Mouse (Mus musculus) embryonic facial prominence, embryonic 13.5 days (tissue): ENCODE data around the gene Pkd1. TPM values are rescaled to one million over a fixed set of nuclear protein-coding genes. Genes with fewer than 3 reads are reported as not detected.

Experiments used
- ATAC-seq: fragments of 200-750 bp; cut with Nextera tagmentation; 2 replicates; pipeline ENCODE4 v1.8.0; 2017; ENCODE audit warnings: low read depth; ENCODE audit not compliant: insufficient number of reproducible peaks, insufficient read depth, low FRiP score, low TSS enrichment
- H3K27ac ChIP-seq: fragments of 300-500 bp; sonication (generic); 2 replicates; pipeline ENCODE4 v1.5.1; 2015; ENCODE audit warnings: moderate library complexity, mild to moderate bottlenecking, inconsistent platforms
- H3K27me3 ChIP-seq: fragments of 300-500 bp; sonication (generic); 2 replicates; pipeline ENCODE4 v1.6.1; 2015; ENCODE audit warnings: mild to moderate bottlenecking, inconsistent platforms
- H3K36me3 ChIP-seq: fragments of 300-500 bp; sonication (generic); 2 replicates; pipeline ENCODE4 v1.6.1; 2015; ENCODE audit warnings: mild to moderate bottlenecking, inconsistent platforms
- H3K4me1 ChIP-seq: fragments of 300-500 bp; sonication (generic); 2 replicates; pipeline ENCODE4 v1.6.1; 2015; ENCODE audit warnings: inconsistent platforms
- H3K4me2 ChIP-seq: fragments of 300-500 bp; sonication (generic); 2 replicates; pipeline ENCODE4 v1.6.1; 2015; ENCODE audit warnings: moderate library complexity, mild to moderate bottlenecking, inconsistent platforms
- H3K4me3 ChIP-seq: fragments of 300-500 bp; sonication (generic); 2 replicates; pipeline ENCODE4 v1.5.1; 2015; ENCODE audit warnings: mild to moderate bottlenecking, inconsistent platforms
- H3K9ac ChIP-seq: fragments of 300-500 bp; sonication (generic); 2 replicates; pipeline ENCODE4 v1.6.1; 2015; ENCODE audit warnings: mild to moderate bottlenecking, inconsistent platforms
- H3K9me3 ChIP-seq: fragments of 300-500 bp; sonication (generic); 2 replicates; pipeline ENCODE4 v1.6.1; 2016; ENCODE audit warnings: inconsistent platforms
- WGBS: fragments of 180-500 bp; shearing (Covaris S2); methylation state at CpG from one replicate; pipeline ENCODE4 v1.1.7; 2015; ENCODE audit warnings: mixed read lengths; 5-methylcytosine and 5-hydroxymethylcytosine counted together
- polyA plus RNA-seq: library from polyadenylated mRNA; unstranded; fragments of >200 nt; fragmentation: Nextera tagmentation; extraction: Ambion mirVana; gene quantifications from 2 replicates; pipeline ENCODE4 v1.2.1, GENCODE M21; 2015

Gene Pkd1
- polyA plus RNA-seq, 1 experiment from 2014 or later: 30.6 TPM

DNA sequence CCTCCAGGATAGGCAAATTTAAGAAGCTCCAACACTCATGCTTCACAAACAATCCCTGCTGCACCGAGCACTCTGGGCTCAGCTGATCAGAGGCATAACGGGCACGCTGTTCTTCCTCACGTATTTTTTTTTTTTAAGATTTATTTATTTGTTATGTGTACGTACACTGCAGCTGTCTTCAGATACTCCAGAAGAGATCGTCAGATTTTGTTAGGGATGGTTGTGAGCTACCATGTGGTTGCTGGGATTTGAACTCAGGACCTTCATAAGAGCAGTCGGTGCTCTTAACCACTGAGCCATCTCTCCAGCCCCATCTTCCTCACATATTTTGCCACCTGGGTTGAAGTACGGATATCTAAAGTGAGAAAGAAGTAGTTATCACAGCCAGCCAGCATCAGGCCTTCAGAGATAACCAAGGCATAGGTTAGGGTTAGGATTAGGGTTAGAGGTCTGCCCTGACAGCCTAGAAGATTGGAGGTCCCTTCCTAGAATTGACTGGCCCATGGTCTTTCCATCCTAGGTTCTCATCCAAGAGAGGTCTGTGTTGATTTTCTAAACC, 15.4 kb upstream of the Pkd1 start, which contains the start of gene Rab26:
TSS of gene Rab26 (minus strand) at position 51 of the 559 bp plus-strand sequence.
- no peaks in the 10 kb centered on the region for H3K27me3 ChIP-seq
- H3K9ac ChIP-seq: peak within 1 kb of the TSS; percentile 66
- peak within 1 kb of the TSS; percentile 41 for H3K4me3 ChIP-seq
- peaks cover 17% of the 10 kb centered on the region for H3K36me3 ChIP-seq
- no peak for ATAC-seq
- 87% methylated on average over 8 of the region's 8 CpGs for WGBS
- peaks cover 46% of the 10 kb centered on the region for H3K4me1 ChIP-seq
- no peaks in the 10 kb centered on the region for H3K9me3 ChIP-seq
- H3K27ac ChIP-seq: no peak within 1 kb of the TSS; the same call in 1 of the 2 replicates
- peak within 1 kb of the TSS; percentile 82 for H3K4me2 ChIP-seq

DNA sequence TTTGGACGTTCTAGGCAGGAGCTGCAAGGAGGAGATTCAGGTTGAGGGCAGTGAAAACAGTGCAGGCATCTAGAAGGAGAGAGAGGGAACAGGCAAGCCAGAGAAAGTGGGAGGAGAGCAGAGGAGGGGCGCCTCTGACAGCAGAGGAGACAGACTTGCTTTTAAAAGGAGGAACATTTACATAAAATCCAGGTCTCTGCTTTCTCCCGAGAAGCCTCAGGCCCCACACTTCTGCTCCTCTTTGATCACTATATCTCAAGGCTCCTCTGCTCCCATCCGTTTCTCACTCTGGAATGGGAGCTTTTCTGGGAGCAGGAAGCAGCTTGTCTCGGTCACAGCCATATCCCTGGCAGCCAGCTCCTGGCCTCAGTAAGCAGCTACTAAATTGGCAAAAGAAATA, 14.3 kb upstream of the Pkd1 start:
- ATAC-seq: no peak
- Histone ChIP-seq H3K36me3 (peaks cover 7% of the 10 kb centered on the region; the same call in 1 of the 2 replicates), H3K4me3 (no peak overlapping the region), H3K27ac (no peak overlapping the region; the same call in 1 of the 2 replicates), H3K9ac (0 out of 2 replicates have a peak overlapping the region, but pooled peaks have one; percentile 21), H3K4me2 (no peak overlapping the region), H3K27me3 (no peaks in the 10 kb centered on the region), H3K4me1 (peaks cover 35% of the 10 kb centered on the region), H3K9me3 (no peaks in the 10 kb centered on the region)
- 43% methylated on average over 5 of the region's 5 CpGs for WGBS

GRCm38 (mm10) chr17:24537536-24537935, 12.1 kb upstream of the Pkd1 start:
- Histone ChIP-seq H3K4me1 (peaks cover 13% of the 10 kb centered on the region), H3K4me3 (no peak overlapping the region), H3K27me3 (no peaks in the 10 kb centered on the region), H3K9me3 (no peaks in the 10 kb centered on the region), H3K4me2 (no peak overlapping the region), H3K36me3 (no peaks in the 10 kb centered on the region), H3K27ac (no peak overlapping the region), H3K9ac (0 out of 2 replicates have a peak overlapping the region, but pooled peaks have one; percentile 27)
- WGBS: 44% methylated on average over 3 of the region's 3 CpGs
- no peak for ATAC-seq

DNA sequence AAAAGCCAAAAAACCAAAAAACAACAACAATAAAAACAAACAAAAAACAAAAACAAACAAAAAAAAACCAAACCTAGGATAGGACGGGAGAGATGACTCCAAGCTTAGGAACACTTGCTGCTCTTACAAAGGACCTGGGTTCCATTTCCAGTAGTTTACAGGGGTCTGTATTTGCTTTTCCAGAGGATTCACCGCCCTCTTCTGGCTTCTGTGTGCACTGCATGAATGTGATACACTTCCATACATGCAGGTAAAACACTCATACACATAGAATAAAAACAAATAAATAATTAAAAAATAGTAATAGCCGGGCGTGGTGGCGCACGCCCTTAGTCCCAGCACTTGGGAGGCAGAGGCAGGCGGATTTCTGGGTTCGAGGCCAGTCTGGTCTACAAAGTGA, 10.7 kb upstream of the Pkd1 start:
- H3K9ac ChIP-seq: no peak overlapping the region
- H3K4me1 ChIP-seq: no peaks in the 10 kb centered on the region
- no peak overlapping the region for H3K27ac ChIP-seq
- H3K27me3 ChIP-seq: no peaks in the 10 kb centered on the region
- no peaks in the 10 kb centered on the region for H3K9me3 ChIP-seq
- WGBS: 67% methylated on average over 8 of the region's 8 CpGs
- H3K4me3 ChIP-seq: no peak overlapping the region
- ATAC-seq: no peak
- H3K4me2 ChIP-seq: no peak overlapping the region
- no peaks in the 10 kb centered on the region for H3K36me3 ChIP-seq

DNA sequence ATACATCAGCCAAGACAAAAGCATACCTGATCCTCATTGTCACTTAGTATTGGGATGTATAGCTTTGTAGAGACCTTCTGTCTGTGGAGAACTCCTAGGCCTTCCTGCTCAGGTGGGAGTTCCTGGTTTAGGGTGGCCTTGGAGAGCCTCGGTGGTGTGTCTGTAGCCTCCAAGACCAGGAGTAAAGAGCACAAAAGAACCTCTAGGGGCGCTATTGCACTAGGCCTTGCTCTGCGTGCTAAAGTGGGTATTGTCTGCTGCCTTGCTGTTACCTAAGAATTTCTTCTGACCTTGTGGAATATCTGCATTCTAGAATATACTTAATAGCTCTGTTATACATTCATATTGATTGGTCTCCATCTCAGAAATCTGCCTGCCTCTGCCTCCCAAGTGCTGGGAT, 9.3 kb upstream of the Pkd1 start:
- Histone ChIP-seq H3K4me1 (0 out of 2 replicates have a peak, but pooled peaks cover 5% of the 10 kb centered on the region), H3K27me3 (peaks cover 7% of the 10 kb centered on the region), H3K36me3 (no peaks in the 10 kb centered on the region), H3K9me3 (no peaks in the 10 kb centered on the region), H3K9ac (no peak overlapping the region), H3K4me2 (no peak overlapping the region), H3K27ac (no peak overlapping the region), H3K4me3 (no peak overlapping the region)
- no peak for ATAC-seq
- WGBS: 11% methylated on average over 3 of the region's 3 CpGs

GRCm38 (mm10) chr17:24544613-24545012, 5.0 kb upstream of the Pkd1 start:
- Histone ChIP-seq H3K27ac (no peak overlapping the region), H3K4me2 (peak overlapping the region; percentile 45), H3K27me3 (peaks cover 16% of the 10 kb centered on the region), H3K4me3 (peak overlapping the region; percentile 8; the same call in 1 of the 2 replicates), H3K9ac (peak overlapping the region; percentile 46; the same call in 1 of the 2 replicates), H3K36me3 (no peaks in the 10 kb centered on the region), H3K4me1 (peaks cover 15% of the 10 kb centered on the region), H3K9me3 (no peaks in the 10 kb centered on the region)
- 13% methylated on average over 12 of the region's 12 CpGs for WGBS
- no peak for ATAC-seq

DNA sequence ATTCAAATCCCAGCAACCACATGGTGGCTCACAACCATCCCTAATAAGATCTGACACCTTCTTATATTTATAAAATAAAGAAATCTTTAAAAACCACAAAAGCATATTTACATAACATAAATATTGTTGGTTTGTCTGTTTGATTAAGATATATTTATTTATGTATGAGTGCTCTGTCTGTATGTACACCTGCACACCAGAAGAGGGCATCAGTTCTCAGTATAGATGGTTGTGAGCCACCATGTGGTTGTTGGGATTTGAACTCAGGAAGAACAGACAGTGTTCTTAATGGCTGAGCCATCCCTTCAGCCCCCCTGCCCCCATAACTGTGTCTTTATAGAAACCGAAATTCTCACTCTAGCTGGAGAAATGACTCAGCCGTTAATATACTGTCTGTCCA, 4.4 kb upstream of the Pkd1 start:
- H3K27ac ChIP-seq: no peak overlapping the region
- H3K36me3 ChIP-seq: no peaks in the 10 kb centered on the region
- H3K4me1 ChIP-seq: peaks cover 15% of the 10 kb centered on the region
- no peak for ATAC-seq
- WGBS: 88% methylated on average over 2 of the region's 2 CpGs
- H3K9ac ChIP-seq: no peak overlapping the region
- H3K4me2 ChIP-seq: no peak overlapping the region
- H3K9me3 ChIP-seq: no peaks in the 10 kb centered on the region
- H3K27me3 ChIP-seq: peaks cover 16% of the 10 kb centered on the region
- H3K4me3 ChIP-seq: no peak overlapping the region

- ATAC-seq: no peak
- Histone ChIP-seq H3K4me2 (no peak overlapping the region), H3K27ac (no peak overlapping the region), H3K9me3 (no peaks in the 10 kb centered on the region), H3K36me3 (no peaks in the 10 kb centered on the region), H3K4me1 (peaks cover 22% of the 10 kb centered on the region), H3K27me3 (peaks cover 16% of the 10 kb centered on the region), H3K4me3 (no peak overlapping the region), H3K9ac (no peak overlapping the region)
- 88% methylated on average over 3 of the region's 3 CpGs for WGBS
These were observed 3.4 kb upstream of the Pkd1 start for GRCm38 (mm10) chr17:24546234-24546633.

- Histone ChIP-seq H3K4me1 (peaks cover 38% of the 10 kb centered on the region), H3K4me3 (peak overlapping the region; percentile 96), H3K36me3 (no peaks in the 10 kb centered on the region), H3K27me3 (peaks cover 16% of the 10 kb centered on the region), H3K4me2 (peak overlapping the region; percentile 78), H3K9ac (peak overlapping the region; percentile 95; the same call in 1 of the 2 replicates), H3K27ac (no peak overlapping the region; the same call in 1 of the 2 replicates), H3K9me3 (no peaks in the 10 kb centered on the region)
- ATAC-seq: no peak
- 33% methylated on average over 9 of the region's 9 CpGs for WGBS
These were observed 1.2 kb upstream of the Pkd1 start for GRCm38 (mm10) chr17:24548435-24548834.

DNA sequence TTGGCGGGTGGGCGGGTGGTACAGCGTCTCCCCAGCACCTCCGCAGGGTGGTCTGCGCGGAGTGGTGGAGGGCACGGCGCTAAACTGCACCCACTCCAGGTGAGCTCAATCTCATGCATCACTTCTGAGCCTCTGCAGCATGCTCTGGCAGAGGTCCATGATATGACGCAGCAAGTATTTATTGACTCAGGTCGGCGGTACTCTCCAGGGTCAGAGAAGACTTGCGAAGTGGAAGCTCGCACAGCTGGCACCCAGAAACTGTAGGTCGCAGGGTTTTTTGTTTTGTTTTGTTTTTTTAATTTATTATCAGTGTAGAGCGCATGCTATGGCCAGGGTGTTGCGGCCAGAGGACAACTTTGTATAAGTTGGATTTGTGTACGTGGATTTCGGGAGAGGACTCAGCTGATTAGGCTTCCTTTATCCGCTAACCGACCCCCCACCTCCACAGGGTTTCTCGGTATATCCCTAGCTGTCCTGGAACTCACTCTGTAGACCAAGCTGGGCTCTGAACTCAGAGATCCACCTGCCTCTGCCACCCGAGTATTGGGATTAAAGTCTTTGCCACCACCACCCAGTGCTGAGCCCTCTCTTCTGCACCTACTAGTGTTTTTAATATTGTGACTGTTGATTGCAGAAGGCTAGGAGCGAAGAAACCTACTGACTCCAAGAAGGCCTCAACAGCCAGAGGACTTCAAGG, 565 bp upstream of the Pkd1 start:
- H3K36me3 ChIP-seq: no peaks in the 10 kb centered on the region
- H3K27ac ChIP-seq: peak overlapping the region; percentile 66
- no peak; the same call in 1 of the 2 replicates for ATAC-seq
- peaks cover 38% of the 10 kb centered on the region for H3K4me1 ChIP-seq
- peak overlapping the region; percentile 78 for H3K4me2 ChIP-seq
- 3% methylated on average over 23 of the region's 23 CpGs for WGBS
- H3K4me3 ChIP-seq: peak overlapping the region; percentile 96
- peaks cover 16% of the 10 kb centered on the region for H3K27me3 ChIP-seq
- no peaks in the 10 kb centered on the region for H3K9me3 ChIP-seq
- H3K9ac ChIP-seq: peak overlapping the region; percentile 95

- Histone ChIP-seq H3K4me3 (peak overlapping the region; percentile 96), H3K27me3 (peaks cover 9% of the 10 kb centered on the region), H3K9me3 (no peaks in the 10 kb centered on the region), H3K4me2 (peak overlapping the region; percentile 78), H3K4me1 (peaks cover 33% of the 10 kb centered on the region), H3K27ac (peak overlapping the region; percentile 91), H3K9ac (peak overlapping the region; percentile 95), H3K36me3 (no peaks in the 10 kb centered on the region)
- under 1% methylated on average over 44 of the region's 44 CpGs for WGBS
- peak; percentile 75 for ATAC-seq
These were observed 899 bp downstream of the Pkd1 start for GRCm38 (mm10) chr17:24550416-24551049.
